Mouse (Mus musculus) ES-E14 (cell line): ENCODE results near the gene Smarca5. TPM values are rescaled to one million over a fixed set of nuclear protein-coding genes. Genes with fewer than 3 reads are reported as not detected.

ENCODE experiments used
- DNase-seq: peaks from one replicate; pipeline ENCODE4 v3.0.0-alpha.2; 2013; ENCODE audit warnings: low read depth, low spot score
- H3K27ac ChIP-seq: 2 replicates; pipeline ENCODE4 v1.5.1; 2012; ENCODE audit warnings: low read depth, mild to moderate bottlenecking, low read length, moderate library complexity, mixed read lengths; ENCODE audit not compliant: poor library complexity, insufficient read depth, severe bottlenecking
- H3K36me3 ChIP-seq: 2 replicates; pipeline ENCODE4 v1.6.1; 2012; ENCODE audit warnings: mild to moderate bottlenecking, low read length, moderate library complexity, mixed read lengths; ENCODE audit not compliant: control insufficient read depth, poor library complexity, insufficient read depth, severe bottlenecking
- H3K4me1 ChIP-seq, 2 experiments: fragments of 150-350 bp in 1 of 2; sonication (generic) in 1 of 2; 2 replicates each; pipeline ENCODE4 v1.6.1; 2012; ENCODE audit warnings: low read length in 2 of 2, mild to moderate bottlenecking in 1 of 2, mixed read lengths in 1 of 2; ENCODE audit not compliant: control insufficient read depth in 2 of 2, insufficient read depth in 2 of 2, poor library complexity in 1 of 2
- H3K4me3 ChIP-seq, 2 experiments: fragments of 150-350 bp in 1 of 2; sonication (generic) in 1 of 2; 2 replicates each; pipeline ENCODE4 v1.5.1; 2012; ENCODE audit warnings: low read length in 2 of 2, low read depth in 1 of 2, mild to moderate bottlenecking in 1 of 2, mixed read lengths in 1 of 2; ENCODE audit not compliant: insufficient read depth in 1 of 2, poor library complexity in 1 of 2, severe bottlenecking in 1 of 2
- H3K9ac ChIP-seq: 2 replicates; pipeline ENCODE4 v1.6.1; 2012; ENCODE audit warnings: low read depth, mild to moderate bottlenecking, low read length, mixed read lengths; ENCODE audit not compliant: poor library complexity, insufficient read depth, severe bottlenecking
- H3K9me3 ChIP-seq: fragments of 150-350 bp; sonication (generic); 2 replicates; pipeline ENCODE4 v1.6.1; 2012; ENCODE audit warnings: low read depth, mild to moderate bottlenecking, low read length; ENCODE audit not compliant: control insufficient read depth, insufficient read depth
- CHD2 ChIP-seq: IDR thresholded peaks from 2 replicates; pipeline ENCODE4 v1.6.1; 2014; ENCODE audit warnings: mild to moderate bottlenecking, low read depth, low read length, inconsistent platforms
- HCFC1 ChIP-seq: IDR thresholded peaks from 2 replicates; pipeline ENCODE4 v1.6.1; 2012; ENCODE audit warnings: low read length, inconsistent platforms, borderline replicate concordance; ENCODE audit not compliant: insufficient read depth
- MAFK ChIP-seq: IDR thresholded peaks from 2 replicates; pipeline ENCODE4 v1.6.1; 2014; ENCODE audit warnings: mild to moderate bottlenecking, low read depth, low read length, inconsistent platforms; ENCODE audit not compliant: insufficient read depth
- ZC3H11A ChIP-seq: IDR thresholded peaks from 2 replicates; pipeline ENCODE4 v1.6.1; 2012; ENCODE audit warnings: low read depth, mild to moderate bottlenecking, inconsistent platforms, low read length, borderline replicate concordance
- ZNF384 ChIP-seq: IDR thresholded peaks from 2 replicates; pipeline ENCODE4 v1.6.1; 2012; ENCODE audit warnings: low read depth, low read length, inconsistent platforms
- in situ Hi-C, 2 experiments: fragments of 600-800 bp; cut with MboI; formaldehyde crosslinking; loops; one replicate each; pipeline ENCODE4 v1.15.1; 2025; ENCODE audit warnings: low sequenced_read_pairs in 2 of 2, inconsistent platforms in 1 of 2; ENCODE audit not compliant: unreplicated experiment in 2 of 2
- total RNA-seq: library from RNA; depleted of rRNA; stranded (reverse); fragments of 300-350 nt; gene quantifications from 2 replicates; pipeline ENCODE4 v1.2.3, GENCODE M21; 2012

Gene Smarca5
- total RNA-seq, 1 experiment = 103 TPM

DNA sequence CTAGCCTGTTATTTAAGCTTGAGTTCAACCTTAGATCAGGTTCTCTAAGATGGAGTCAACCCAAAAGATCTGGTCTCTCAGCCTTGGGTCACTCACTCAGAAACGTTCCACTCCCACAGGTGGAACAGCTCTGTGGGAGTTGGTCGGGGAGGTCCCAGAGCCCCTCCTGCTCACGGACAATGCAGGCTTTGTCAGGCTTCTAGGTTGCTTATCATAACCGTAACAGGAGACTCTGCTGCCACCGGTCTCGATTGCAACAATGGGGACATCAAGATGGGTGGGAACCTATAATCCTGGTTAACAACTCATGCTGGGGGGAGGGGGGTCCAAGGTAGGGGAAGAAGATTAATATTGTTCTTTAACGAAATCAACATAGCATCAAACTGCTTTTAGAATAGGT is 13.1 kb upstream of the Smarca5 start:
- in situ Hi-C loops = loop anchor here in 1 of 2 experiments (25.0 kb wide), 1 partner anchor 235 kb away; no protein-coding TSS in a partner anchor
- no peak for DNase-seq
- H3K4me3 ChIP-seq = no peak overlapping the region
- H3K9me3 ChIP-seq = no peaks in the 10 kb centered on the region
- H3K27ac ChIP-seq = no peak overlapping the region
- peaks cover 6 to 8% of the 10 kb centered on the region in 2 experiments; a peak in 2 of 4 replicates for H3K4me1 ChIP-seq
- TF ChIP-seq MAFK (no peak), ZNF384 (no peak), ZC3H11A (no peak), HCFC1 (no peak), CHD2 (no peak)
- H3K9ac ChIP-seq = no peak overlapping the region
- no peaks in the 10 kb centered on the region for H3K36me3 ChIP-seq

DNA sequence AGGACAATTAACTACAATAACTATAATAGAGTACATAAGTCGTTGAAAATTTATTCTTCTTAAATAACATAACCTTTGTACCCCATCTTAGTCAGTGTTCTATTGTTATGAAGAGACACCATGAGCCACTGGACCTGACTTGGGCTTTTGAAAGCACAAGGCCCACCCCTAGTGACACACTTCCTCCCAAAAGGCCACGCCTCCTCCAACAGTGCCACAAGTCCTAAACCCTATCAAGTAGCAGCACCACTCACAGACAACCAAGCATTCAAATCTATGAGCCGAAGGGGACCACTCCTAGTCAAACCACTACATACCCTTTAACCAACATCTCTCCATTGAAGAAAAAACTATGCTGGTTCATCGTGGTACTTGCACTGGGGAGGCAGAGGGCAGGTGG is 9.8 kb upstream of the Smarca5 start:
- in situ Hi-C loops = loop anchor here (10.0 to 25.0 kb wide), 2 partner anchors 246 to 1062 kb away; no protein-coding TSS in a partner anchor
- no peak overlapping the region for H3K27ac ChIP-seq
- no peaks in the 10 kb centered on the region for H3K36me3 ChIP-seq
- no peak overlapping the region for H3K4me3 ChIP-seq
- H3K9ac ChIP-seq = no peak overlapping the region
- no peaks in the 10 kb centered on the region for H3K9me3 ChIP-seq
- no peak for DNase-seq
- TF ChIP-seq ZC3H11A (no peak), MAFK (no peak), ZNF384 (no peak), HCFC1 (no peak), CHD2 (no peak)
- H3K4me1 ChIP-seq = peaks cover 6 to 8% of the 10 kb centered on the region in 2 experiments; a peak in 2 of 4 replicates

DNA sequence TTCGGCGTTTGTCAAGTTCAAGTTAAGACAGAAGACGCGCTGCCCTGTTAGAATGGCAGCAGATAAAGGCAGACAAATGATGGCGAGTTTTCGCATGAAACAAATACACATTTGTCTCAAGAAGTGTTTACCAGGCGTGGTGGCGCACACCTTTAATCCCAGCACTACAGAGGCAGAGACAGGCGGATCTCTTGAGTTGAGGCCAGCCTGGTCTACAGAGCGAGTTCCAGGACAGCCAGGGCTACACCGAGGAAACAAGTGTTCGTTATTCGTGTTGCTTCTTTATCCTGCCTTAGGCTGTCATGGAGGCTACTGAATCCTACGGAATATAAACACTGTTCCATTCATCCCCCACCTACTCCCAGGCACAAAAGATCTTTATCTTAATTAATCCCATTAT is 635 bp upstream of the Smarca5 start:
- DNase-seq = no peak
- no peak for TF ChIP-seq ZNF384
- TF ChIP-seq MAFK = no peak
- no peak for TF ChIP-seq ZC3H11A
- no peak for TF ChIP-seq HCFC1
- TF ChIP-seq CHD2 = no peak
- peak overlapping the region; percentile 45 for H3K27ac ChIP-seq
- peaks cover 6% of the 10 kb centered on the region for H3K36me3 ChIP-seq
- peak overlapping the region; percentile 75 for H3K9ac ChIP-seq
- H3K4me1 ChIP-seq = peaks cover 2 to 6% of the 10 kb centered on the region in 2 experiments; a peak in 3 of 4 replicates
- in situ Hi-C loops = loop anchor here (10.0 to 25.0 kb wide), 2 partner anchors 255 to 1053 kb away; no protein-coding TSS in a partner anchor
- H3K9me3 ChIP-seq = no peaks in the 10 kb centered on the region
- peak overlapping the region; percentile 79 to 92 for H3K4me3 ChIP-seq

DNA sequence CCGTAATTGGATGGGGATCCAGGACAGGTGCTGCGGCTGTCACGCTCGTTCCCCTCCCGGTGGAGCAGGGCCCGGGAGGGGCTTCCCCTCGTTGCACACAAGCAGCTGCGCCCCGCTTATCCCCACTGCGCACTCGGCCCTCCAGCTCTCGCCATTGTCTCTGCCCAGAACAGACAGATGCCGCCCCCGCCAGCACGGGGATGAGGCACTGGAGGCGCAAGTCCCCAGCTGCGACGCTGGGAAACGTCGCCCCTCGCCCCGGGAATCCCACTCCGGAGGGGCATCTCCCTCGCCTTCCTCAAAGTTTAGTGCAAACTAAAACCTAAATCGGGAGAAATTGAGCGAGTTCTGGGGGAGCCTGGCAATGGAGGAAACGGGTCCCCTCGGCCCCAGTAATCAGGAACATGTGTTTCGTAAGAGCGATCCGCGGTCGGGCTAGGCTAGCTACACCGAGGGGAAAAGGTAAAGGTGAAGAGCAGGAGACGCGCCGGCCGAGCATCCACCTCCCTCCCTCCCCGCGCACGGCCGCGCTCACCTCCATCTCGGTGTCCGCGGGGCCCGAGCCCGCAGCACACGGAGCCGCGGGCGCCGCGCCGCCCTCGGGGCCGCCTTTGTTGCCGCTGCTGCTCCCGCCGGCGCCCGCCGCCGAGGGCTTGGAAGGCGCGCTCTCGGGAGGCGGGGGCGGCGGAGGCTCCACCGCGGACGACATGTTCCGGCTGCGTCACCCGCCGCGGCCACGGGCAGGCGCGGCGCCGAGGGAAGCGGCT is 726 bp downstream of the Smarca5 start:
- no peaks in the 10 kb centered on the region for H3K9me3 ChIP-seq
- DNase-seq = no peak
- H3K27ac ChIP-seq = peak overlapping the region; percentile 80
- in situ Hi-C loops = loop anchor here in 1 of 2 experiments (25.0 kb wide), 1 partner anchor 1051 kb away; no protein-coding TSS in a partner anchor
- TF ChIP-seq HCFC1 (peak; percentile 15; the same call in 1 of the 2 replicates), CHD2 (no peak)
- H3K4me3 ChIP-seq = peak overlapping the region; percentile 79 to 85
- peaks cover 2 to 6% of the 10 kb centered on the region in 2 experiments; a peak in 3 of 4 replicates for H3K4me1 ChIP-seq
- H3K9ac ChIP-seq = peak overlapping the region; percentile 83
- H3K36me3 ChIP-seq = peaks cover 6% of the 10 kb centered on the region
